Mouse (Mus musculus) right cerebral cortex, postnatal 25 days (tissue): ENCODE measurements around the gene Ablim2.

ENCODE experiments used
- DNase-seq: peaks from one replicate; pipeline ENCODE4 v3.0.0; 2022

Ablim2 gene

GRCm38 (mm10) chr5:35890985-35891730 is 133.5 kb downstream of the Ablim2 start:
- DNase-seq = no peak

GRCm38 (mm10) chr5:35892363-35892762 is 134.7 kb downstream of the Ablim2 start:
- DNase-seq = no peak

- DNase-seq = peak; percentile 98
Observed at GRCm38 (mm10) chr5:35893093-35893804, 135.6 kb downstream of the Ablim2 start, which contains the start of gene Afap1. Gene Afap1, plus strand, starts transcription at chr5:35893319.

GRCm38 (mm10) chr5:35893805-35894260 is 136.2 kb downstream of the Ablim2 start:
- DNase-seq = peak; percentile 58

GRCm38 (mm10) chr5:35894295-35895047 is 136.8 kb downstream of the Ablim2 start:
- DNase-seq = no peak

GRCm38 (mm10) chr5:35895926-35896325 is 138.2 kb downstream of the Ablim2 start:
- DNase-seq = no peak

- DNase-seq = no peak
Observed at GRCm38 (mm10) chr5:35896556-35896955, 138.9 kb downstream of the Ablim2 start.

- DNase-seq = no peak
Observed at GRCm38 (mm10) chr5:35897147-35897546, 139.5 kb downstream of the Ablim2 start.

- no peak for DNase-seq
Observed at GRCm38 (mm10) chr5:35898114-35898513, 140.4 kb downstream of the Ablim2 start.

- no peak for DNase-seq
Observed at GRCm38 (mm10) chr5:35898994-35899393, 141.3 kb downstream of the Ablim2 start.

GRCm38 (mm10) chr5:35900401-35901225 is 142.9 kb downstream of the Ablim2 start:
- no peak for DNase-seq

- no peak for DNase-seq
Observed at GRCm38 (mm10) chr5:35901226-35901809, 143.6 kb downstream of the Ablim2 start.

- DNase-seq = no peak
Observed at GRCm38 (mm10) chr5:35903456-35903855, 145.8 kb downstream of the Ablim2 start.

- DNase-seq = no peak
Observed at GRCm38 (mm10) chr5:35905283-35905682, 147.6 kb downstream of the Ablim2 start.

GRCm38 (mm10) chr5:35907090-35907489 is 149.4 kb downstream of the Ablim2 start:
- DNase-seq = no peak

- DNase-seq = no peak
Observed at GRCm38 (mm10) chr5:35907633-35908426, 150.2 kb downstream of the Ablim2 start.

- DNase-seq = no peak
Observed at GRCm38 (mm10) chr5:35908626-35909443, 151.2 kb downstream of the Ablim2 start.

GRCm38 (mm10) chr5:35915629-35916300 is 158.1 kb downstream of the Ablim2 start:
- no peak for DNase-seq

- no peak for DNase-seq
Observed at GRCm38 (mm10) chr5:35916666-35917065, 159.0 kb downstream of the Ablim2 start.

GRCm38 (mm10) chr5:35918387-35918786 is 160.7 kb downstream of the Ablim2 start:
- DNase-seq = peak; percentile 30
